Mouse (Mus musculus): Measurements from ENCODE around the gene Scgb1c1. TPM values are rescaled to one million over a fixed set of nuclear protein-coding genes. Genes with fewer than 3 reads are reported as not detected.
"Not testable (repeated sequence)": the region's sequence is repeated elsewhere in the genome, so short reads cannot be mapped to it uniquely, and the experiment has no call there.

The Scgb1c1 gene
- polyA plus RNA-seq, 1 experiment from 2014 or later = not detected

GRCm38 (mm10) chr7:140880865-140881515 lies 35.6 kb downstream of the Scgb1c1 start:
- peak overlapping the region; percentile 86 for H3K4me3 ChIP-seq (ENCODE audit: low read depth, low read length)
- no peaks in the 10 kb centered on the region for H3K27me3 ChIP-seq (replicated peaks; ENCODE audit: control insufficient read depth, insufficient read depth, low read length)
- no peak for TF ChIP-seq CTCF (IDR thresholded peaks at IDR 0.05; ENCODE audit: low read depth)
- no peak for ATAC-seq
- WGBS = 7% methylated on average over 8 of the region's 8 CpGs
- peak overlapping the region; percentile 87 for H3K4me2 ChIP-seq (replicated peaks; ENCODE audit: low read depth)
- peaks cover 2% of the 10 kb centered on the region; the same call in 1 of the 2 replicates for H3K4me1 ChIP-seq (replicated peaks; ENCODE audit: control insufficient read depth, insufficient read depth, low read length)
- peak overlapping the region; percentile 81; the same call in 1 of the 2 replicates for H3K27ac ChIP-seq (ENCODE audit: low read depth, low read length)
- H3K36me3 ChIP-seq (ENCODE audit: control insufficient read depth, insufficient read depth) = peaks cover 28% of the 10 kb centered on the region
- peak overlapping the region; percentile 67 for H3K9ac ChIP-seq (ENCODE audit: low read depth, low read length)
- no peaks in the 10 kb centered on the region for H3K9me3 ChIP-seq (ENCODE audit: control insufficient read depth)

- peak; percentile 17; the same call in 1 of the 2 replicates for TF ChIP-seq CTCF (IDR thresholded peaks at IDR 0.05; ENCODE audit: low read depth)
- Histone ChIP-seq H3K9ac (ENCODE audit: low read depth, low read length) (peak within 1 kb of the TSS; percentile 67), H3K9me3 (ENCODE audit: control insufficient read depth) (no peaks in the 10 kb centered on the region), H3K4me1 (replicated peaks; ENCODE audit: control insufficient read depth, insufficient read depth, low read length) (peaks cover 2% of the 10 kb centered on the region; the same call in 1 of the 2 replicates), H3K27me3 (replicated peaks; ENCODE audit: control insufficient read depth, insufficient read depth, low read length) (no peaks in the 10 kb centered on the region), H3K4me2 (replicated peaks; ENCODE audit: low read depth) (peak within 1 kb of the TSS; percentile 87), H3K4me3 (ENCODE audit: low read depth, low read length) (peak within 1 kb of the TSS; percentile 86), H3K36me3 (ENCODE audit: control insufficient read depth, insufficient read depth) (peaks cover 28% of the 10 kb centered on the region), H3K27ac (ENCODE audit: low read depth, low read length) (peak within 1 kb of the TSS; percentile 81)
- ATAC-seq = peak; percentile 95
- under 1% methylated on average over 58 of the region's 59 CpGs for WGBS
Observed at GRCm38 (mm10) chr7:140881696-140882468, 36.5 kb downstream of the Scgb1c1 start, which contains the start of the genes Psmd13 and Sirt3. Gene Psmd13, plus strand, starts transcription at chr7:140881968. Gene Sirt3, minus strand, starts transcription at chr7:140882309.

- Histone ChIP-seq H3K4me2 (replicated peaks; ENCODE audit: low read depth) (peak overlapping the region; percentile 87), H3K27ac (ENCODE audit: low read depth, low read length) (peak overlapping the region; percentile 81), H3K36me3 (ENCODE audit: control insufficient read depth, insufficient read depth) (peaks cover 29% of the 10 kb centered on the region), H3K9me3 (ENCODE audit: control insufficient read depth) (no peaks in the 10 kb centered on the region), H3K4me1 (replicated peaks; ENCODE audit: control insufficient read depth, insufficient read depth, low read length) (peaks cover 2% of the 10 kb centered on the region; the same call in 1 of the 2 replicates), H3K9ac (ENCODE audit: low read depth, low read length) (peak overlapping the region; percentile 67), H3K4me3 (ENCODE audit: low read depth, low read length) (peak overlapping the region; percentile 86), H3K27me3 (replicated peaks; ENCODE audit: control insufficient read depth, insufficient read depth, low read length) (no peaks in the 10 kb centered on the region)
- TF ChIP-seq CTCF (IDR thresholded peaks at IDR 0.05; ENCODE audit: low read depth) = no peak
- WGBS = under 1% methylated on average over 12 of the region's 12 CpGs
- no peak; the same call in 1 of the 2 replicates for ATAC-seq
Observed at GRCm38 (mm10) chr7:140882469-140882803, 37.1 kb downstream of the Scgb1c1 start.

GRCm38 (mm10) chr7:140890636-140891035 lies 45.3 kb downstream of the Scgb1c1 start:
- not testable (repeated sequence) for H3K4me1 ChIP-seq (replicated peaks; ENCODE audit: control insufficient read depth, insufficient read depth, low read length); H3K27me3 ChIP-seq (replicated peaks; ENCODE audit: control insufficient read depth, insufficient read depth, low read length); H3K4me2 ChIP-seq (replicated peaks; ENCODE audit: low read depth); ATAC-seq; H3K4me3 ChIP-seq (ENCODE audit: low read depth, low read length); H3K27ac ChIP-seq (ENCODE audit: low read depth, low read length); H3K9me3 ChIP-seq (ENCODE audit: control insufficient read depth); H3K9ac ChIP-seq (ENCODE audit: low read depth, low read length)
- WGBS = 96% methylated on average over 16 of the region's 16 CpGs
- H3K36me3 ChIP-seq (ENCODE audit: control insufficient read depth, insufficient read depth) = peaks cover 66% of the 10 kb centered on the region

- 92% methylated on average over 7 of the region's 7 CpGs for WGBS
- no peak overlapping the region for H3K9ac ChIP-seq (ENCODE audit: low read depth, low read length)
- H3K36me3 ChIP-seq (ENCODE audit: control insufficient read depth, insufficient read depth) = peaks cover 68% of the 10 kb centered on the region
- H3K4me2 ChIP-seq (replicated peaks; ENCODE audit: low read depth) = no peak overlapping the region
- no peak overlapping the region for H3K4me3 ChIP-seq (ENCODE audit: low read depth, low read length)
- no peaks in the 10 kb centered on the region for H3K4me1 ChIP-seq (replicated peaks; ENCODE audit: control insufficient read depth, insufficient read depth, low read length)
- TF ChIP-seq CTCF (IDR thresholded peaks at IDR 0.05; ENCODE audit: low read depth) = no peak
- no peak overlapping the region for H3K27ac ChIP-seq (ENCODE audit: low read depth, low read length)
- no peak for ATAC-seq
- no peaks in the 10 kb centered on the region for H3K27me3 ChIP-seq (replicated peaks; ENCODE audit: control insufficient read depth, insufficient read depth, low read length)
- no peaks in the 10 kb centered on the region for H3K9me3 ChIP-seq (ENCODE audit: control insufficient read depth)
Observed at GRCm38 (mm10) chr7:140894031-140894430, 48.7 kb downstream of the Scgb1c1 start.

- Histone ChIP-seq H3K27me3 (replicated peaks; ENCODE audit: control insufficient read depth, insufficient read depth, low read length) (no peaks in the 10 kb centered on the region), H3K4me3 (ENCODE audit: low read depth, low read length) (no peak overlapping the region), H3K27ac (ENCODE audit: low read depth, low read length) (no peak overlapping the region), H3K9ac (ENCODE audit: low read depth, low read length) (no peak overlapping the region), H3K4me1 (replicated peaks; ENCODE audit: control insufficient read depth, insufficient read depth, low read length) (no peaks in the 10 kb centered on the region), H3K4me2 (replicated peaks; ENCODE audit: low read depth) (no peak overlapping the region), H3K9me3 (ENCODE audit: control insufficient read depth) (no peaks in the 10 kb centered on the region), H3K36me3 (ENCODE audit: control insufficient read depth, insufficient read depth) (peaks cover 65% of the 10 kb centered on the region)
- WGBS = 92% methylated on average over 3 of the region's 3 CpGs
- no peak for ATAC-seq
- TF ChIP-seq CTCF (IDR thresholded peaks at IDR 0.05; ENCODE audit: low read depth) = no peak
Observed at GRCm38 (mm10) chr7:140894611-140895010, 49.3 kb downstream of the Scgb1c1 start.

Other genes with a start within 250 kb of the Scgb1c1 start
- gene Olfr46, start 244.3 kb upstream of the Scgb1c1 start, polyA plus RNA-seq (2015; fragmentation: Nextera tagmentation; extraction: Ambion mirVana) = not detected in 2 replicates
- gene Olfr61, start 216.6 kb upstream of the Scgb1c1 start, polyA plus RNA-seq (2015; fragmentation: Nextera tagmentation; extraction: Ambion mirVana) = not detected in 2 replicates
- gene Olfr53, start 199.1 kb upstream of the Scgb1c1 start, polyA plus RNA-seq (2015; fragmentation: Nextera tagmentation; extraction: Ambion mirVana) = not detected in 2 replicates
- gene Olfr539, start 185.6 kb upstream of the Scgb1c1 start, polyA plus RNA-seq (2015; fragmentation: Nextera tagmentation; extraction: Ambion mirVana) = not detected in 2 replicates
- not detected in 2 replicates for gene Olfr45, start 163.6 kb upstream of the Scgb1c1 start, polyA plus RNA-seq (2015; fragmentation: Nextera tagmentation; extraction: Ambion mirVana)
- not detected in 2 replicates for gene Olfr541, start 148.3 kb upstream of the Scgb1c1 start, polyA plus RNA-seq (2015; fragmentation: Nextera tagmentation; extraction: Ambion mirVana)
- not detected in 2 replicates for gene Cyp2e1, start 81.8 kb upstream of the Scgb1c1 start, polyA plus RNA-seq (2015; fragmentation: Nextera tagmentation; extraction: Ambion mirVana)
- gene Syce1, start 57.7 kb upstream of the Scgb1c1 start, polyA plus RNA-seq (2015; fragmentation: Nextera tagmentation; extraction: Ambion mirVana) = 0.18 and 0.30 TPM in 2 replicates
- 0.59 and 0.76 TPM in 2 replicates for gene Zfp941, start 23.4 kb upstream of the Scgb1c1 start, polyA plus RNA-seq (2015; fragmentation: Nextera tagmentation; extraction: Ambion mirVana)
- gene Urah, start 10.5 kb upstream of the Scgb1c1 start, polyA plus RNA-seq (2015; fragmentation: Nextera tagmentation; extraction: Ambion mirVana) = 52.2 and 55.3 TPM in 2 replicates
- gene Odf3, start 2.3 kb downstream of the Scgb1c1 start, polyA plus RNA-seq (2015; fragmentation: Nextera tagmentation; extraction: Ambion mirVana) = not detected in 2 replicates
- gene Gm45785, start 10.8 kb downstream of the Scgb1c1 start, polyA plus RNA-seq (2015; fragmentation: Nextera tagmentation; extraction: Ambion mirVana) = not detected in 2 replicates
- gene Ric8a, start 11.4 kb downstream of the Scgb1c1 start, polyA plus RNA-seq (2015; fragmentation: Nextera tagmentation; extraction: Ambion mirVana) = 42.3 and 47.7 TPM in 2 replicates
- 42.4 and 52.6 TPM in 2 replicates for gene Bet1l, start 12.0 kb downstream of the Scgb1c1 start, polyA plus RNA-seq (2015; fragmentation: Nextera tagmentation; extraction: Ambion mirVana)
- 150 and 155 TPM in 2 replicates for gene Psmd13, start 36.4 kb downstream of the Scgb1c1 start, polyA plus RNA-seq (2015; fragmentation: Nextera tagmentation; extraction: Ambion mirVana)
- 28.9 and 30.9 TPM in 2 replicates for gene Sirt3, start 36.8 kb downstream of the Scgb1c1 start, polyA plus RNA-seq (2015; fragmentation: Nextera tagmentation; extraction: Ambion mirVana)
- gene Cox8b, start 54.9 kb downstream of the Scgb1c1 start, polyA plus RNA-seq (2015; fragmentation: Nextera tagmentation; extraction: Ambion mirVana) = 0.53 and 0.69 TPM in 2 replicates
- 52.8 and 53.0 TPM in 2 replicates for gene Nlrp6, start 75.4 kb downstream of the Scgb1c1 start, polyA plus RNA-seq (2015; fragmentation: Nextera tagmentation; extraction: Ambion mirVana)
- gene Pgghg, start 95.8 kb downstream of the Scgb1c1 start, polyA plus RNA-seq (2015; fragmentation: Nextera tagmentation; extraction: Ambion mirVana) = 18.9 and 19.4 TPM in 2 replicates
- 0.34 and 0.75 TPM in 2 replicates for gene Ifitm5, start 104.7 kb downstream of the Scgb1c1 start, polyA plus RNA-seq (2015; fragmentation: Nextera tagmentation; extraction: Ambion mirVana)
- 0.38 TPM in 1 of 2 replicates, not detected in the other for gene Gm45717, start 110.4 kb downstream of the Scgb1c1 start, polyA plus RNA-seq (2015; fragmentation: Nextera tagmentation; extraction: Ambion mirVana)
- 686 and 738 TPM in 2 replicates for gene Ifitm2, start 110.4 kb downstream of the Scgb1c1 start, polyA plus RNA-seq (2015; fragmentation: Nextera tagmentation; extraction: Ambion mirVana)
- 122 and 133 TPM in 2 replicates for gene Ifitm1, start 121.7 kb downstream of the Scgb1c1 start, polyA plus RNA-seq (2015; fragmentation: Nextera tagmentation; extraction: Ambion mirVana)
- gene Ifitm3, start 165.2 kb downstream of the Scgb1c1 start, polyA plus RNA-seq (2015; fragmentation: Nextera tagmentation; extraction: Ambion mirVana) = 324 and 334 TPM in 2 replicates
- 0.93 and 1.0 TPM in 2 replicates for gene Ifitm6, start 172.4 kb downstream of the Scgb1c1 start, polyA plus RNA-seq (2015; fragmentation: Nextera tagmentation; extraction: Ambion mirVana)
- not detected in 2 replicates for gene Gm17387, start 183.6 kb downstream of the Scgb1c1 start, polyA plus RNA-seq (2015; fragmentation: Nextera tagmentation; extraction: Ambion mirVana)
- 1.9 and 2.9 TPM in 2 replicates for gene B4galnt4, start 215.6 kb downstream of the Scgb1c1 start, polyA plus RNA-seq (2015; fragmentation: Nextera tagmentation; extraction: Ambion mirVana)
- gene Pkp3, start 232.7 kb downstream of the Scgb1c1 start, polyA plus RNA-seq (2015; fragmentation: Nextera tagmentation; extraction: Ambion mirVana) = 35.3 and 38.6 TPM in 2 replicates

Measured in intestine, postnatal 0 days (tissue).